11 mouse cellular contexts compared by ENCODE assay signal in the genomic region with DNA sequence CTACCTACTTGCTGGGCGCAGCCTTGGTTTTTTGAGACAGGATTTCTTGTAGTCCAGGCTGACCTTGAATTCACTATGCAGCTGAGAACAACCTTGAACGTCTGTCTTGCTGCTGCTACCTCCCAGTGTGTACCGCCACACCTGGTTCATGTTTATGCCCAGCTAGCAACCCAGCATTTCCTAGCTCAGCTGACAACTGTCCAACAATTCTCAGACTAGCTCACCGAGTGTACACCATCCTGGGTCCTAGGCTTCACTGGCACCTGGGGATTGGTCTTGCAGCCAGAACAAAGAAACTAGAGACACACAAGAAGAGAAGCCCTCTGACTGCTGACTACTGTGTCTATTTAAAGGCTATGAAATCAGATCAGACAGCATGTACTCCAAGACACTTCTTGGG.
"Had no signal": no experiment of that assay in that cellular context is flagged by ENCODE, and none has a peak within 500 bp of the region (broad histone marks: within the 10 kb centered on the region; RNA-seq: fewer than 3 reads in every experiment).

No protein-coding gene starts in this region.

- DNase-seq: heart, adult 2 months; heart, postnatal 14 days; heart, postnatal 36 days; kidney, adult 11 months; kidney, adult 2 months; kidney, adult 9 months; kidney, postnatal 14 days; kidney, postnatal 36 days; layer of hippocampus, adult 9-11 months; layer of hippocampus, postnatal 36 days; left cerebral cortex, postnatal 4 days had no signal
